Mouse (Mus musculus) G1E (cell line): ENCODE measurements around the gene Thrap3.

Experiments
- CTCF ChIP-seq: IDR thresholded peaks from 2 replicates; pipeline ENCODE4 v1.5.1; 2012; ENCODE audit warnings: low read depth, low read length, inconsistent platforms, mixed read lengths
- GATA1 ChIP-seq: IDR thresholded peaks from 2 replicates; pipeline ENCODE4 v1.6.1; 2012; ENCODE audit warnings: borderline replicate concordance, low read length, inconsistent platforms, mixed read lengths
- GATA2 ChIP-seq: IDR thresholded peaks from 2 replicates; pipeline ENCODE4 v1.6.1; 2012; ENCODE audit warnings: low read depth, low read length, inconsistent platforms, borderline replicate concordance
- POLR2AphosphoS5 ChIP-seq: IDR thresholded peaks from 2 replicates; pipeline ENCODE4 v1.6.1; 2012; ENCODE audit warnings: low read depth, low read length, inconsistent platforms; ENCODE audit not compliant: insufficient replicate concordance
- TAL1 ChIP-seq: conservative IDR thresholded peaks from 2 replicates; pipeline ENCODE4 v1.6.1; 2012; ENCODE audit warnings: low read depth, low read length, inconsistent platforms, mixed read lengths

DNA sequence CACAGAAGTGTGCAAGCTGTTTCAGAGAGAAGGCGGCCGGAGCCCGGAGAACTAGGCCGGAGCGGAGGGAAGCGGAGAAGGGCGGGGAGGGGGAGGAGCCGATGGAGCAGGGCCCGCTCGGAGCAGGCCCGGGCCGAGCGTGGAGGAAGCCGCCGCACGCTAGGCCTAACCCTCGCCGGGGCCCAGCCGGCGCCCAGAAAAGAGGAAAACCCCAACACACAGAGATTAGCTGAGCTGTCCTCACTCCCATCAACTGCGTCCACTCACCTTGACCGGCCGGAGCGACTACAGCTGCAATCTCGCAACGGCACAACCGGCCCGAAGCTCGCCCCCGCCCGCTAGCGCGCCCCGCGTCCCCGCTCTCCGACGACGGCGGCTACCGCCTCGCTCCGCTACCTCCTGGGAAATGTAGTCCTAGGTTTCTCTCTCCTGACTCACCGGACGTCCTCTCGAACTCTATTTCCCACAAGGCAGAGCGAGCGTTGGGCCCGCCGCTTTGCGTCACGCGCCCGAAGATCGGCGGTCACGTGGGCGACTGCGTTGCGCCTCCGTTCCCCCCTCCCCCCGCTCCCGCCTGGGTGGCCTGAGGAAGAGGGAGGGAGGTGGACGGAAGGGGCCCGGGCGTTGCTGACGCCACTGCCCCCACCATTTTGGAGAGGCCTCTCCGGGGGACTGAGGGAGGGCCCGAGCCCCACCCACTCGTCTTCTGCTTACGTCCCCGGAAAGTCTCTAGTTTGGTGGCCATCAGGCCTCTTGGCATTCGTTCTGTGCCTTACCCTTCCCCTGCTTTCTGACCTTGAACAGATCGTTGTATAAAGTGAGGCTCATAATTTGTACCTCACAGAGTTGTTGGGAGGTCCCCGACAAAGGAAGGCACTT, at the start of gene Thrap3:
- TF ChIP-seq CTCF (no peak), GATA1 (no peak), GATA2 (no peak), POLR2AphosphoS5 (no peak), TAL1 (no peak)
